In the genomic region with DNA sequence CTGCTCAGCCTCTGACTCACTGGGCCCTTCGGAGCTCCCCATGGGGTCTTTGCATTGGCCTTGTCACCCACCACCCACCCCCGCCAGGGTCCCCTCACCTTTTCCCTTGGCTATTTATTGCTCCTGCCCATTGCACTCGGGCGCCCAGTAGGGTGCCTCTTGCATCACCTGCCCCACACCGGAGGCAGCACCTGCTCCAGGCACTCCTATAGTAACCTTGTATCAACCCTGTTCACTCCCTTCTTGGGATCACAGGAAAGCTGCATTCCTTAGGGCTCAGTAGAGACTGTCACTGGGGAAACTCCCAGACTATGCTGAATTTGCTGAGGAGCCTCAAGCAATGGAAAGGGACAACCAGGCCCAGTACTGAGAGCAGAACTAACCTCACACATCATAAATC, we compare ENCODE assay signal across 16 mouse cellular contexts. TPM values are rescaled to one million over a fixed set of nuclear protein-coding genes. Genes with fewer than 3 reads are reported as not detected.
DNase-seq lines count a peak whose midpoint lies in the region; ATAC-seq and TF ChIP-seq lines count a peak whose summit lies in the region.
"Had no signal": no experiment of that assay in that cellular context is flagged by ENCODE, and none has a peak within 500 bp of the region (broad histone marks: within the 10 kb centered on the region; RNA-seq: fewer than 3 reads in every experiment).

No protein-coding gene starts in this region.

- TF ChIP-seq POLR2A in limb, embryonic 14.5 days (IDR thresholded peaks at IDR 0.05; ENCODE audit: borderline replicate concordance, extremely low read depth, insufficient read depth, insufficient read length), result no peak

- H3K4me3 ChIP-seq in forebrain, embryonic 12.5 days (replicated peaks), result no peak overlapping the region
- H3K4me3 ChIP-seq in forebrain, embryonic 15.5 days, result no peak overlapping the region
- H3K4me3 ChIP-seq in liver, embryonic 11.5 days (ENCODE audit: low read depth, low read length), result no peak overlapping the region
- H3K4me3 ChIP-seq in limb, embryonic 14.5 days (replicated peaks; ENCODE audit: low read length), result no peak overlapping the region
- no peak overlapping the region for H3K4me3 ChIP-seq in midbrain, embryonic 11.5 days (ENCODE audit: low read depth, low read length)
- H3K4me3 ChIP-seq: gastrocnemius, adult 2 months; megakaryocyte, embryonic 14.5 days; myocyte had no signal

- no peak overlapping the region for H3K4me2 ChIP-seq in forebrain, embryonic 12.5 days
- H3K4me2 ChIP-seq in forebrain, embryonic 15.5 days (replicated peaks), result no peak overlapping the region
- peak overlapping the region; percentile 6; the same call in 1 of the 2 replicates for H3K4me2 ChIP-seq in liver, embryonic 11.5 days
- peak overlapping the region; percentile 1; the same call in 1 of the 2 replicates for H3K4me2 ChIP-seq in limb, embryonic 14.5 days (replicated peaks; ENCODE audit: low read depth, low read length, severe bottlenecking)
- H3K4me2 ChIP-seq in midbrain, embryonic 11.5 days, result no peak overlapping the region

- peaks cover 34% of the 10 kb centered on the region for H3K4me1 ChIP-seq in forebrain, embryonic 12.5 days
- peaks cover 8% of the 10 kb centered on the region; the same call in 1 of the 2 replicates for H3K4me1 ChIP-seq in forebrain, embryonic 15.5 days
- H3K4me1 ChIP-seq in liver, embryonic 11.5 days (replicated peaks; ENCODE audit: control insufficient read depth, insufficient read depth, low read length), result peaks cover 19% of the 10 kb centered on the region
- peaks cover 20% of the 10 kb centered on the region for H3K4me1 ChIP-seq in limb, embryonic 14.5 days (ENCODE audit: control insufficient read depth, insufficient read depth, low read length)
- H3K4me1 ChIP-seq in midbrain, embryonic 11.5 days (ENCODE audit: control insufficient read depth, insufficient read depth, low read length), result peaks cover 14% of the 10 kb centered on the region

- H3K9ac ChIP-seq in forebrain, embryonic 12.5 days, result no peak overlapping the region
- H3K9ac ChIP-seq in forebrain, embryonic 15.5 days (replicated peaks), result no peak overlapping the region
- H3K9ac ChIP-seq in liver, embryonic 11.5 days (ENCODE audit: low read depth, low read length), result no peak overlapping the region
- H3K9ac ChIP-seq in limb, embryonic 14.5 days (ENCODE audit: low read depth, low read length, severe bottlenecking), result no peak overlapping the region
- no peak overlapping the region for H3K9ac ChIP-seq in midbrain, embryonic 11.5 days (ENCODE audit: low read length)

- no peak for ATAC-seq in forebrain, embryonic 12.5 days (ENCODE audit: low FRiP score)
- no peak for ATAC-seq in forebrain, embryonic 15.5 days (replicated peaks)
- ATAC-seq in liver, embryonic 11.5 days (replicated peaks; ENCODE audit: low FRiP score), result no peak
- no peak for ATAC-seq in limb, embryonic 14.5 days (ENCODE audit: low FRiP score, low read depth)
- no peak for ATAC-seq in midbrain, embryonic 11.5 days (ENCODE audit: low FRiP score)

- H3K36me3 ChIP-seq in forebrain, embryonic 12.5 days (replicated peaks), result no peaks in the 10 kb centered on the region
- H3K36me3 ChIP-seq in forebrain, embryonic 15.5 days, result no peaks in the 10 kb centered on the region
- H3K36me3 ChIP-seq in liver, embryonic 11.5 days (ENCODE audit: control insufficient read depth, insufficient read depth, low read length), result no peaks in the 10 kb centered on the region
- no peaks in the 10 kb centered on the region for H3K36me3 ChIP-seq in limb, embryonic 14.5 days (ENCODE audit: control insufficient read depth, insufficient read depth, low read length)
- H3K36me3 ChIP-seq in midbrain, embryonic 11.5 days (ENCODE audit: control insufficient read depth, insufficient read depth, low read length), result no peaks in the 10 kb centered on the region

- DNase-seq in liver, embryonic 11.5 days (ENCODE audit: low spot score), result no peak
- no peak for DNase-seq in liver
- DNase-seq in limb, embryonic 14.5 days (ENCODE audit: low spot score), result no peak
- DNase-seq in retina, postnatal 1 day, result no peak
- no peak for DNase-seq in midbrain, embryonic 11.5 days (ENCODE audit: low spot score, missing footprints)
- DNase-seq in adrenal gland, postnatal 4 days (ENCODE audit: low spot score in 2 of 2), result no peak
- DNase-seq: gastrocnemius, adult 2 months; heart, postnatal 36 days; kidney, adult 8-10 months; layer of hippocampus, postnatal 36 days; lung, adult 2 months; thymus, adult 2 months had no signal

- WGBS in forebrain, embryonic 12.5 days, result 61% methylated on average over 5 of the region's 5 CpGs
- 65% methylated on average over 5 of the region's 5 CpGs for WGBS in forebrain, embryonic 15.5 days
- 50% methylated on average over 5 of the region's 5 CpGs for WGBS in liver, embryonic 11.5 days
- 46% methylated on average over 5 of the region's 5 CpGs for WGBS in limb, embryonic 14.5 days
- 70% methylated on average over 5 of the region's 5 CpGs for WGBS in midbrain, embryonic 11.5 days

- 0 out of 2 replicates have a peak, but pooled peaks cover 4% of the 10 kb centered on the region for H3K9me3 ChIP-seq in forebrain, embryonic 12.5 days
- H3K9me3 ChIP-seq in forebrain, embryonic 15.5 days, result no peaks in the 10 kb centered on the region
- peaks cover 7% of the 10 kb centered on the region; the same call in 1 of the 2 replicates for H3K9me3 ChIP-seq in liver, embryonic 11.5 days (ENCODE audit: control insufficient read depth, low read length)
- H3K9me3 ChIP-seq in limb, embryonic 14.5 days (ENCODE audit: control insufficient read depth, low read length), result no peaks in the 10 kb centered on the region
- peaks cover 5% of the 10 kb centered on the region; the same call in 1 of the 2 replicates for H3K9me3 ChIP-seq in midbrain, embryonic 11.5 days (ENCODE audit: control insufficient read depth, low read length)

- peaks cover 13% of the 10 kb centered on the region for H3K27me3 ChIP-seq in forebrain, embryonic 12.5 days
- H3K27me3 ChIP-seq in forebrain, embryonic 15.5 days, result peaks cover 3% of the 10 kb centered on the region; the same call in 1 of the 2 replicates
- H3K27me3 ChIP-seq in liver, embryonic 11.5 days (replicated peaks; ENCODE audit: control insufficient read depth, insufficient read depth, low read length), result no peaks in the 10 kb centered on the region; the same call in 1 of the 2 replicates
- H3K27me3 ChIP-seq in limb, embryonic 14.5 days (ENCODE audit: control insufficient read depth, insufficient read depth, low read length), result no peaks in the 10 kb centered on the region
- H3K27me3 ChIP-seq in midbrain, embryonic 11.5 days (ENCODE audit: control insufficient read depth, insufficient read depth, low read length), result peaks cover 3% of the 10 kb centered on the region; the same call in 1 of the 2 replicates

- H3K27ac ChIP-seq in forebrain, embryonic 12.5 days, result peak overlapping the region; percentile 10; the same call in 1 of the 2 replicates
- H3K27ac ChIP-seq in forebrain, embryonic 15.5 days (replicated peaks), result no peak overlapping the region
- peak overlapping the region; percentile 9; the same call in 1 of the 2 replicates for H3K27ac ChIP-seq in liver, embryonic 11.5 days (ENCODE audit: low read depth, low read length)
- H3K27ac ChIP-seq in limb, embryonic 14.5 days (replicated peaks; ENCODE audit: low read depth, low read length), result no peak overlapping the region
- no peak overlapping the region for H3K27ac ChIP-seq in midbrain, embryonic 11.5 days (ENCODE audit: low read depth, low read length)
- H3K27ac ChIP-seq: gastrocnemius, adult 2 months had no signal

RNA-seq across cellular contexts. Expression of gene Fam222a, which starts 6.9 kb away (rescaled TPM):
- polyA plus RNA-seq in forebrain, embryonic 12.5 days (2016; fragmentation: Nextera tagmentation; extraction: Ambion mirVana), result 6.9 and 10.2 TPM in 2 replicates
- 5.2 and 5.6 TPM in 2 replicates for polyA plus RNA-seq in forebrain, embryonic 15.5 days (2015; fragmentation: Nextera tagmentation; extraction: Ambion mirVana)
- polyA plus RNA-seq in liver, embryonic 11.5 days (2014; fragmentation: Nextera tagmentation; extraction: Ambion mirVana), result 2.2 and 2.3 TPM in 2 replicates
- polyA plus RNA-seq in limb, embryonic 14.5 days (2012; rRNA removed), result 1.5 and 2.2 TPM in 2 replicates
- polyA plus RNA-seq in limb, embryonic 14.5 days (2014; fragmentation: Nextera tagmentation; extraction: Ambion mirVana), result 0.86 and 1.1 TPM in 2 replicates
- polyA plus RNA-seq in midbrain, embryonic 11.5 days (2014; fragmentation: Nextera tagmentation; extraction: Ambion mirVana), result 5.8 and 6.7 TPM in 2 replicates
- total RNA-seq in adrenal gland, postnatal 4 days (2021), result 10 to 100 TPM; 33.7 to 33.9 TPM

Comparison
In these comparisons a context has a peak if more than half of its experiments do, and no peak if none do; other contexts are left out.
1. H3K27ac ChIP-seq: peak in forebrain, embryonic 12.5 days (single experiment) and liver, embryonic 11.5 days (single experiment); none in forebrain, embryonic 15.5 days (single experiment), limb, embryonic 14.5 days (single experiment) and midbrain, embryonic 11.5 days (single experiment).
2. H3K4me2 ChIP-seq: peak in liver, embryonic 11.5 days (single experiment) and limb, embryonic 14.5 days (single experiment); none in forebrain, embryonic 12.5 days (single experiment), forebrain, embryonic 15.5 days (single experiment) and midbrain, embryonic 11.5 days (single experiment).